Mouse (Mus musculus) MEL (cell line): ENCODE measurements around the gene Fgfr2. TPM values are rescaled to one million over a fixed set of nuclear protein-coding genes. Genes with fewer than 3 reads are reported as not detected.

Source experiments
- DNase-seq: peaks from one replicate; pipeline ENCODE4 v3.0.0; 2011; ENCODE audit warnings: low read depth, low spot score
- H3K27ac ChIP-seq: 2 replicates; pipeline ENCODE4 v1.5.1; 2012; ENCODE audit warnings: low read depth, mild to moderate bottlenecking, control low read depth, low read length, moderate library complexity; ENCODE audit not compliant: control insufficient read depth
- H3K27me3 ChIP-seq, 2 experiments: fragments of 150-350 bp in 1 of 2; sonication (generic) in 1 of 2; 2 replicates each; pipeline ENCODE4 v1.6.1; 2012; ENCODE audit warnings: low read length in 2 of 2, mild to moderate bottlenecking in 2 of 2, improper control_type of control experiment in 1 of 2, moderate library complexity in 1 of 2; ENCODE audit not compliant: insufficient read depth in 2 of 2, control insufficient read depth in 1 of 2
- H3K36me3 ChIP-seq, 2 experiments: 2 replicates each; pipeline ENCODE4 v1.6.1; 2012 to 2014; ENCODE audit warnings: low read length in 2 of 2, improper control_type of control experiment in 1 of 2, inconsistent platforms in 1 of 2, mild to moderate bottlenecking in 1 of 2; ENCODE audit not compliant: insufficient read depth in 2 of 2, control insufficient read depth in 1 of 2
- H3K4me1 ChIP-seq, 2 experiments: fragments of 150-350 bp in 1 of 2; sonication (generic) in 1 of 2; 2 replicates each; pipeline ENCODE4 v1.6.1; 2012; ENCODE audit warnings: low read length in 2 of 2, improper control_type of control experiment in 1 of 2, mild to moderate bottlenecking in 1 of 2; ENCODE audit not compliant: insufficient read depth in 2 of 2, control insufficient read depth in 1 of 2
- H3K4me3 ChIP-seq, 2 experiments: fragments of 150-350 bp in 1 of 2; sonication (generic) in 1 of 2; 2 replicates each; pipeline ENCODE4 v1.5.1; 2012; ENCODE audit warnings: low read depth in 2 of 2, low read length in 2 of 2, mild to moderate bottlenecking in 2 of 2, moderate library complexity in 2 of 2, control low read depth in 1 of 2, improper control_type of control experiment in 1 of 2; ENCODE audit not compliant: control insufficient read depth in 1 of 2, insufficient read depth in 1 of 2
- H3K79me2 ChIP-seq: 2 replicates; pipeline ENCODE4 v1.6.1; 2012; ENCODE audit warnings: mild to moderate bottlenecking, low read length, moderate library complexity; ENCODE audit not compliant: control insufficient read depth, poor library complexity, insufficient read depth
- H3K9ac ChIP-seq: 2 replicates; pipeline ENCODE4 v1.6.1; 2012; ENCODE audit warnings: low read depth, mild to moderate bottlenecking, control low read depth, low read length, moderate library complexity; ENCODE audit not compliant: control insufficient read depth, poor library complexity, severe bottlenecking
- H3K9me3 ChIP-seq: fragments of 150-350 bp; sonication (generic); replicated peaks from 2 replicates; pipeline ENCODE4 v1.6.1; 2012; ENCODE audit warnings: mild to moderate bottlenecking, low read length, improper control_type of control experiment, moderate library complexity; ENCODE audit not compliant: insufficient read depth
- EP300 ChIP-seq, 2 experiments: IDR thresholded peaks; 2 replicates each; pipeline ENCODE4 v1.6.1; 2011; ENCODE audit warnings: improper control_type of control experiment in 2 of 2, low read length in 2 of 2, low read depth in 1 of 2, mild to moderate bottlenecking in 1 of 2
- HCFC1 ChIP-seq: IDR thresholded peaks from 2 replicates; pipeline ENCODE4 v1.6.1; 2012; ENCODE audit warnings: low read depth, mild to moderate bottlenecking, inconsistent platforms, low read length, improper control_type of control experiment, moderate library complexity
- JUND ChIP-seq: IDR thresholded peaks from 2 replicates; pipeline ENCODE4 v1.6.1; 2011; ENCODE audit warnings: low read depth, mild to moderate bottlenecking, improper control_type of control experiment, low read length
- KAT2A ChIP-seq: conservative IDR thresholded peaks from 2 replicates; pipeline ENCODE4 v1.6.1; 2012; ENCODE audit warnings: low read depth, low read length, improper control_type of control experiment, inconsistent platforms
- MAFK ChIP-seq: IDR thresholded peaks from 2 replicates; pipeline ENCODE4 v1.6.1; 2011; ENCODE audit warnings: low read depth, mild to moderate bottlenecking, low read length, improper control_type of control experiment, borderline replicate concordance
- MAX ChIP-seq: IDR thresholded peaks from 2 replicates; pipeline ENCODE4 v1.6.1; 2011; ENCODE audit warnings: low read length, improper control_type of control experiment
- NELFE ChIP-seq: IDR thresholded peaks from 2 replicates; pipeline ENCODE4 v1.6.1; 2011; ENCODE audit warnings: low read depth, low read length, improper control_type of control experiment
- NRF1 ChIP-seq: IDR thresholded peaks from 2 replicates; pipeline ENCODE4 v1.6.1; 2014; ENCODE audit warnings: low read depth, mild to moderate bottlenecking, inconsistent platforms, low read length, improper control_type of control experiment, moderate library complexity; ENCODE audit not compliant: poor library complexity, insufficient read depth, severe bottlenecking
- TAL1 ChIP-seq: IDR thresholded peaks from 2 replicates; pipeline ENCODE4 v1.6.1; 2012; ENCODE audit warnings: mild to moderate bottlenecking, inconsistent platforms, low read length, moderate library complexity, mixed read lengths
- UBTF ChIP-seq: IDR thresholded peaks from 2 replicates; pipeline ENCODE4 v1.6.1; 2012; ENCODE audit warnings: low read depth, mild to moderate bottlenecking, inconsistent platforms, low read length, improper control_type of control experiment, moderate library complexity, borderline replicate concordance; ENCODE audit not compliant: insufficient read depth
- USF1 ChIP-seq: IDR thresholded peaks from 2 replicates; pipeline ENCODE4 v1.6.1; 2014; ENCODE audit warnings: low read depth, mild to moderate bottlenecking, inconsistent platforms, low read length, improper control_type of control experiment, moderate library complexity
- USF2 ChIP-seq, 2 experiments: IDR thresholded peaks; 2 replicates each; pipeline ENCODE4 v1.6.1; 2011 to 2012; ENCODE audit warnings: improper control_type of control experiment in 2 of 2, low read length in 2 of 2, borderline replicate concordance in 1 of 2, inconsistent platforms in 1 of 2, low read depth in 1 of 2, mild to moderate bottlenecking in 1 of 2; ENCODE audit not compliant: insufficient read depth in 1 of 2
- ZKSCAN1 ChIP-seq: IDR thresholded peaks from 2 replicates; pipeline ENCODE4 v1.6.1; 2012; ENCODE audit warnings: low read depth, mild to moderate bottlenecking, inconsistent platforms, low read length, improper control_type of control experiment, moderate library complexity
- polyA plus RNA-seq, 2 experiments: library from polyadenylated mRNA; stranded (reverse) in 1 of 2; unstranded in 1 of 2; fragments of >175 nt in 1 of 2; fragments of >200 nt in 1 of 2; gene quantifications; 2 replicates each; pipeline versions ENCODE4 v1.2.1 to v1.2.4; 2012; ENCODE audit warnings: low replicate concordance in 2 of 2, low read depth in 1 of 2; ENCODE audit not compliant: insufficient read length in 2 of 2, insufficient read depth in 1 of 2, missing spikeins in 1 of 2
- total RNA-seq: library from RNA; depleted of rRNA; stranded (reverse); fragments of 300-350 nt; gene quantifications from 2 replicates; pipeline ENCODE4 v1.2.3, GENCODE M21; 2012

Fgfr2 gene
- total and polyA plus RNA-seq, 3 experiments: not detected

- TF ChIP-seq ZKSCAN1: no peak
- TF ChIP-seq MAX: no peak
- TF ChIP-seq KAT2A: no peak
- no peak for TF ChIP-seq USF2 (IDR thresholded peaks at IDR 0.05; ENCODE audit: borderline replicate concordance in 1 of 2, insufficient read depth in 1 of 2, low read depth in 1 of 2, low read length in 2 of 2)
- TF ChIP-seq HCFC1: no peak
- no peak for TF ChIP-seq TAL1
- TF ChIP-seq NRF1: no peak
Observed at GRCm38 (mm10) chr7:132594325-132594724, 528.8 kb downstream of the Fgfr2 start (continued).

- peaks cover 0 to 2% of the 10 kb centered on the region in 2 experiments; a peak in 1 of 4 replicates for H3K27me3 ChIP-seq
Observed at GRCm38 (mm10) chr7:132593762-132594161, 529.4 kb downstream of the Fgfr2 start.

DNA sequence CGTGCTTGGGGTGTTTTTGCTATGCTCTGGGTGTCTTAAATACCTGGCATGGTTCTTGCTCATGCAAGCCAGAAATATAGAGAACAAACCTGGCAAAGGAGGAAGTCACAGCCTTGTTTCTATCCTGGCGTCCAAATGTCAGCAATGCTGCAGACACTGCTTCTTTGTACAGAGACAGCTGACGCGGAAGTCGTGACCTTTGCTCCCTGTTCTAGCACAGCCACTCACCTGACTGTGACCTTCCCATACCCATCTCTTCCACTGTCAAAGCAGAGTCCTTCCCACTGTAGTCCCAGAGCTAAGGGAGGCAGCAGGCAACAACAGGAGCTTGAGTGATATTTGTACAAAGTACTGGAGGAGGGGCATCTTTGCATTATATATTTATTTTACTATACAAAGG is 533.5 kb downstream of the Fgfr2 start:
- Histone ChIP-seq H3K4me3 (no peak overlapping the region), H3K27ac (no peak overlapping the region), H3K27me3 (no peaks in the 10 kb centered on the region), H3K36me3 (peaks cover 0 to 24% of the 10 kb centered on the region in 2 experiments; a peak in 2 of 4 replicates), H3K9ac (no peak overlapping the region), H3K4me1 (peaks cover 20 to 23% of the 10 kb centered on the region in 2 experiments), H3K9me3 (no peaks in the 10 kb centered on the region), H3K79me2 (no peaks in the 10 kb centered on the region)
- no peak for DNase-seq
- TF ChIP-seq MAFK (no peak), USF1 (no peak), NELFE (no peak), MAX (no peak), JUND (no peak)

More at GRCm38 (mm10) chr7:132593762-132594161, 529.4 kb downstream of the Fgfr2 start:
- Histone ChIP-seq H3K9ac (no peak overlapping the region), H3K27ac (no peak overlapping the region), H3K4me1 (peaks cover 28 to 35% of the 10 kb centered on the region in 2 experiments), H3K36me3 (peaks cover 0 to 36% of the 10 kb centered on the region in 2 experiments; a peak in 2 of 4 replicates), H3K79me2 (peaks cover 4% of the 10 kb centered on the region), H3K4me3 (no peak overlapping the region), H3K9me3 (no peaks in the 10 kb centered on the region)
- TF ChIP-seq USF1: no peak
- no peak for DNase-seq

DNA sequence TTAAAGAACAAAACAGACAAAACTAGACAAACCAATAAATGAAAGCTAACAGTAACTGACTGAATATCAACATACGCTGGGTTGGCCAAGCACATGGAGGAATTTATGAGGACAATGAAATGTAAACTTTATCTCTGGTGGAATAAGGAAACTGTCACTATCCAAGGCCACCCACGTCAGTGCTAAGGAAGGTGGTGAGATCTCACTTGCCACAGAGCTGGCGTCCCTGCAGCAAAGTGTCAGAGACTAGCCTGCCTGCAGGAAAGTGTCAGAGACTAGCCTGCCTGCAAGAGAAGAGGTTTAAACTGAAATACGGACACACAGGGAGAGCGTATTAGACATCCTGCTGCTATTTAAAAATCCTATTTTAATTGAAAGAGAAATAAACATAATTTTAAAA is 536.0 kb downstream of the Fgfr2 start:
- Histone ChIP-seq H3K9ac (no peak overlapping the region), H3K4me3 (no peak overlapping the region), H3K36me3 (no peaks in the 10 kb centered on the region; a peak in 2 of 4 replicates), H3K79me2 (no peaks in the 10 kb centered on the region), H3K27ac (no peak overlapping the region)
- TF ChIP-seq UBTF (no peak), EP300 (IDR thresholded peaks at IDR 0.05; ENCODE audit: low read depth in 1 of 2, low read length in 2 of 2) (no peak)
- TF ChIP-seq, all 39 proteins: peak for 0
- no peaks in the 10 kb centered on the region for H3K9me3 ChIP-seq
- no peak for DNase-seq
- peaks cover 3 to 8% of the 10 kb centered on the region in 2 experiments for H3K4me1 ChIP-seq
- no peaks in the 10 kb centered on the region for H3K27me3 ChIP-seq
